Mouse (Mus musculus) testis, adult 2 months (tissue): Measurements from ENCODE around the gene Man1a2. TPM values are rescaled to one million over a fixed set of nuclear protein-coding genes. Genes with fewer than 3 reads are reported as not detected.
A peak's percentile ranks its signal among the peaks of the same experiment; 100 is the strongest.

ENCODE experiments used
- H3K27ac ChIP-seq: fragments of 200-500 bp; 2 replicates; pipeline ENCODE4 v1.5.1; 2012; ENCODE audit warnings: low read depth, low read length; ENCODE audit not compliant: control insufficient read depth, insufficient read depth
- H3K27me3 ChIP-seq: fragments of 200-500 bp; 2 replicates; pipeline ENCODE4 v1.6.1; 2012; ENCODE audit warnings: mild to moderate bottlenecking, low read length, moderate library complexity; ENCODE audit not compliant: control insufficient read depth, insufficient read depth
- H3K36me3 ChIP-seq: fragments of 200-500 bp; 2 replicates; pipeline ENCODE4 v1.6.1; 2012; ENCODE audit warnings: mild to moderate bottlenecking, low read length; ENCODE audit not compliant: control insufficient read depth, insufficient read depth
- H3K4me1 ChIP-seq: fragments of 200-500 bp; 2 replicates; pipeline ENCODE4 v1.6.1; 2012; ENCODE audit warnings: low read length; ENCODE audit not compliant: control insufficient read depth, insufficient read depth
- H3K4me3 ChIP-seq: fragments of 200-500 bp; 2 replicates; pipeline ENCODE4 v1.5.1; 2012; ENCODE audit warnings: low read depth, mild to moderate bottlenecking, low read length, moderate library complexity, mixed read lengths; ENCODE audit not compliant: control insufficient read depth
- CTCF ChIP-seq: fragments of 200-500 bp; IDR thresholded peaks from 2 replicates; pipeline ENCODE4 v1.5.1; 2012; ENCODE audit warnings: low read depth, mild to moderate bottlenecking, inconsistent platforms, low read length, moderate library complexity; ENCODE audit not compliant: control insufficient read depth, insufficient read depth, insufficient replicate concordance
- POLR2A ChIP-seq: fragments of 200-500 bp; IDR thresholded peaks from 2 replicates; pipeline ENCODE4 v1.6.1; 2012; ENCODE audit warnings: low read depth, mild to moderate bottlenecking, inconsistent platforms, low read length, moderate library complexity; ENCODE audit not compliant: control insufficient read depth
- polyA plus RNA-seq: library from polyadenylated mRNA; depleted of rRNA; stranded (reverse); fragments of >200 nt; gene quantifications from 2 replicates; pipeline ENCODE4 v1.2.3, GENCODE M21; 2012

Man1a2 gene
- polyA plus RNA-seq, 1 experiment: 12.0 TPM

DNA sequence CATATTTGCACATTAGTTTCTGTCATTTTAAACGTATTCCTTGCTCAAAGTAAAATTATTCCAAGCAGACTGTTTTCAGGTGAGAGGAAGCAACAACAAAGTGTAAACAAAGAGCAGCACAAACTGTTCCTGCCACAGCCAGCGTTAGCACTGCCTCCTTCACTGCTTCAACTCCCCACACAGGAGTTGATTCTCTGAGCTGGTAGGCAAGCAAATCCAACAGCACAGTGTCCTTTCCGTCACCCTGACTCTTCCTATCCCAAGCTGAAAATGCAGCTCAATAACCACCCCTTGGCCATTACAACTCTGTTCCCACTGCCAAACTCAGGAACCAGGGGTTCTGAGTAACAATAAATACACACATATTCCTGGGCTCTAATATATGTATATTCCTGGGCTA, 2.5 kb downstream of the Man1a2 start:
- Histone ChIP-seq H3K4me1 (peaks cover 8% of the 10 kb centered on the region), H3K4me3 (peak overlapping the region; percentile 60), H3K27me3 (no peaks in the 10 kb centered on the region), H3K36me3 (no peaks in the 10 kb centered on the region), H3K27ac (no peak overlapping the region)
- TF ChIP-seq POLR2A (no peak), CTCF (no peak)

GRCm38 (mm10) chr3:100682281-100682680, 3.0 kb downstream of the Man1a2 start:
- Histone ChIP-seq H3K27me3 (no peaks in the 10 kb centered on the region), H3K4me3 (no peak overlapping the region), H3K36me3 (no peaks in the 10 kb centered on the region), H3K27ac (no peak overlapping the region), H3K4me1 (peaks cover 8% of the 10 kb centered on the region)
- TF ChIP-seq POLR2A (no peak), CTCF (no peak)

GRCm38 (mm10) chr3:100681448-100682092, 3.7 kb downstream of the Man1a2 start:
- no peaks in the 10 kb centered on the region for H3K27me3 ChIP-seq
- no peak for TF ChIP-seq POLR2A
- TF ChIP-seq CTCF: no peak
- no peaks in the 10 kb centered on the region for H3K36me3 ChIP-seq
- H3K27ac ChIP-seq: no peak overlapping the region
- peaks cover 8% of the 10 kb centered on the region for H3K4me1 ChIP-seq
- H3K4me3 ChIP-seq: no peak overlapping the region

GRCm38 (mm10) chr3:100680226-100680625, 5.1 kb downstream of the Man1a2 start:
- Histone ChIP-seq H3K4me3 (no peak overlapping the region), H3K4me1 (peaks cover 4% of the 10 kb centered on the region), H3K36me3 (no peaks in the 10 kb centered on the region), H3K27ac (no peak overlapping the region), H3K27me3 (no peaks in the 10 kb centered on the region)
- no peak for TF ChIP-seq CTCF
- TF ChIP-seq POLR2A: no peak

- Histone ChIP-seq H3K27me3 (no peaks in the 10 kb centered on the region), H3K36me3 (no peaks in the 10 kb centered on the region), H3K4me1 (peaks cover 2% of the 10 kb centered on the region; the same call in 1 of the 2 replicates), H3K4me3 (no peak overlapping the region), H3K27ac (no peak overlapping the region)
- TF ChIP-seq POLR2A (no peak), CTCF (no peak)
Observed at GRCm38 (mm10) chr3:100678951-100679570, 6.2 kb downstream of the Man1a2 start.

- TF ChIP-seq CTCF (no peak), POLR2A (no peak)
- no peaks in the 10 kb centered on the region for H3K36me3 ChIP-seq
- H3K4me3 ChIP-seq: no peak overlapping the region
- H3K27me3 ChIP-seq: no peaks in the 10 kb centered on the region
- no peak overlapping the region for H3K27ac ChIP-seq
- H3K4me1 ChIP-seq: no peaks in the 10 kb centered on the region
Observed at GRCm38 (mm10) chr3:100675146-100675545, 10.2 kb downstream of the Man1a2 start.

DNA sequence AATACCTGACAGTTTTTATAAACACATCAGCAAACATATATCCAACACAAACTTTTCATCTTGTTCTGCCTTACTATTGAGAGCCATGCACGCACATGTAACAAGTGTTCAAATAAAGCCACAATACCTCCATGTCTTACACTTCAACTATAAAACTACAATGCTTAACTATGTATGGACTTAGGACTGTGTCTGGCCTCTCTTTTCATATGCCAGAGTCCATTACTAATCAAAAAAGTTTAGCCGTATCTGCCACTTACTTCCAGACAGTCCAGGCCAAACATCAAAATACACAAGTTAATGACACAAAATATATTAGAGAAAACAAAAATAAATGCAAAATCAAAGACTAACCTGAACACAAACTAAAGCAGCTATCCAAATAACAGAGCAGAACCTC, 14.9 kb downstream of the Man1a2 start:
- Histone ChIP-seq H3K27me3 (no peaks in the 10 kb centered on the region), H3K4me1 (no peaks in the 10 kb centered on the region), H3K27ac (no peak overlapping the region), H3K36me3 (no peaks in the 10 kb centered on the region), H3K4me3 (no peak overlapping the region)
- TF ChIP-seq POLR2A (no peak), CTCF (no peak)

DNA sequence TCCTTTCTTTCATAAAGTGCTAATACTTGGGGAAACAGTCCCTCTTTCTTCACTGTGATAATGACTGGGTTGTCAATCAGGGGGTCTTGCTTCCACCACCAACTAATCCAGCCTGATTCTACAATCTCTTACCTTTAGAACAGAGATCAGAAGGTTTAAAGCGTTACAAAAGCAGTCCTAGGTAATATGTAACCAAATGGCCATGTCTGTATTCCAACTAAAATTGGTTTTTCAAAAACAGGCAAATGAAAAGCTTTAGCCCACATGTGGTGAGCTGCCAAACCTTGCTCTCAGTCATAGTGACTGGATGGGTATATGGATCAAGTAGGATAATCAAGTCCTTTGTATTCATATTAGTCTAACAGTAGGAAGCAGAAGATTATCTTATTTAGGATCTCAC, 32.0 kb downstream of the Man1a2 start:
- TF ChIP-seq CTCF (no peak), POLR2A (no peak)
- Histone ChIP-seq H3K27ac (no peak overlapping the region), H3K4me1 (no peaks in the 10 kb centered on the region), H3K36me3 (peaks cover 1% of the 10 kb centered on the region; the same call in 1 of the 2 replicates), H3K27me3 (no peaks in the 10 kb centered on the region), H3K4me3 (no peak overlapping the region)
